Mouse (Mus musculus) hindbrain, embryonic 14.5 days (tissue): ENCODE data around the gene Igf2. TPM values are rescaled to one million over a fixed set of nuclear protein-coding genes. Genes with fewer than 3 reads are reported as not detected.

Experiments used
- ATAC-seq: fragments of 200-750 bp; cut with Nextera tagmentation; 2 replicates; pipeline ENCODE4 v1.8.0; 2017; ENCODE audit warnings: moderate number of reproducible peaks, mild to moderate bottlenecking, moderate TSS enrichment, moderate library complexity; ENCODE audit not compliant: low FRiP score
- DNase-seq: peaks from one replicate; pipeline ENCODE4 v3.0.0-alpha.2; 2015; ENCODE audit warnings: low spot score
- H3K27ac ChIP-seq: fragments of 300-500 bp; sonication (generic); 2 replicates; pipeline ENCODE4 v1.5.1; 2014; ENCODE audit warnings: mild to moderate bottlenecking, moderate library complexity
- H3K27me3 ChIP-seq: fragments of 300-500 bp; sonication (generic); 2 replicates; pipeline ENCODE4 v1.6.1; 2014; ENCODE audit warnings: mild to moderate bottlenecking, low read length, mixed read lengths; ENCODE audit not compliant: control insufficient read depth, insufficient read depth
- H3K36me3 ChIP-seq: fragments of 300-500 bp; sonication (generic); replicated peaks from 2 replicates; pipeline ENCODE4 v1.6.1; 2014; ENCODE audit not compliant: control insufficient read depth, insufficient read depth
- H3K4me1 ChIP-seq: fragments of 300-500 bp; sonication (generic); replicated peaks from 2 replicates; pipeline ENCODE4 v1.6.1; 2014; ENCODE audit warnings: antibody characterized with exemption, low read length, mixed read lengths; ENCODE audit not compliant: control insufficient read depth, insufficient read depth
- H3K4me2 ChIP-seq: fragments of 300-500 bp; sonication (generic); replicated peaks from 2 replicates; pipeline ENCODE4 v1.6.1; 2014; ENCODE audit warnings: mild to moderate bottlenecking, moderate library complexity
- H3K4me3 ChIP-seq: fragments of 300-500 bp; sonication (generic); replicated peaks from 2 replicates; pipeline ENCODE4 v1.5.1; 2014; ENCODE audit warnings: mild to moderate bottlenecking, low read length
- H3K9ac ChIP-seq: fragments of 300-500 bp; sonication (generic); 2 replicates; pipeline ENCODE4 v1.6.1; 2014
- H3K9me3 ChIP-seq: fragments of 300-500 bp; sonication (generic); 2 replicates; pipeline ENCODE4 v1.6.1; 2016; ENCODE audit warnings: low read length; ENCODE audit not compliant: control insufficient read depth
- WGBS: fragments of 180-500 bp; shearing (Covaris S2); extraction: QIAGEN DNeasy Blood & Tissue Kit; methylation state at CpG from one replicate; pipeline ENCODE4 v1.1.7; 2014; 5-methylcytosine and 5-hydroxymethylcytosine counted together
- polyA plus RNA-seq: library from polyadenylated mRNA; unstranded; fragments of >200 nt; fragmentation: Nextera tagmentation; extraction: Ambion mirVana; gene quantifications from 2 replicates; pipeline ENCODE4 v1.2.1, GENCODE M21; 2014

Gene Igf2
- polyA plus RNA-seq, 1 experiment from 2014 or later, result 194 TPM

- DNase-seq (no peak), ATAC-seq (no peak)
- Histone ChIP-seq H3K27ac (no peak within 1 kb of the TSS), H3K9ac (no peak within 1 kb of the TSS), H3K4me1 (no peaks in the 10 kb centered on the region), H3K36me3 (no peaks in the 10 kb centered on the region), H3K4me3 (no peak within 1 kb of the TSS), H3K27me3 (peaks cover 23% of the 10 kb centered on the region), H3K9me3 (peaks cover 8% of the 10 kb centered on the region; the same call in 1 of the 2 replicates), H3K4me2 (no peak within 1 kb of the TSS)
- WGBS, result 84% methylated on average over 23 of the region's 23 CpGs
These were observed 3.4 kb upstream of the Igf2 start, which contains the start of gene Gm49394 for GRCm38 (mm10) chr7:142669751-142670625. TSS of gene Gm49394 (minus strand) at chr7:142669942.

GRCm38 (mm10) chr7:142668328-142668727 is 1.7 kb upstream of the Igf2 start:
- H3K27me3 ChIP-seq, result peaks cover 39% of the 10 kb centered on the region
- peaks cover 8% of the 10 kb centered on the region; the same call in 1 of the 2 replicates for H3K9me3 ChIP-seq
- DNase-seq, result no peak
- no peak overlapping the region for H3K4me3 ChIP-seq
- WGBS, result 79% methylated on average over 1 of the region's 1 CpGs
- H3K9ac ChIP-seq, result no peak overlapping the region
- ATAC-seq, result no peak
- H3K36me3 ChIP-seq, result no peaks in the 10 kb centered on the region
- H3K27ac ChIP-seq, result no peak overlapping the region
- H3K4me2 ChIP-seq, result no peak overlapping the region
- H3K4me1 ChIP-seq, result no peaks in the 10 kb centered on the region

- Histone ChIP-seq H3K27ac (no peak overlapping the region), H3K9me3 (peaks cover 8% of the 10 kb centered on the region; the same call in 1 of the 2 replicates), H3K36me3 (no peaks in the 10 kb centered on the region), H3K4me3 (no peak overlapping the region), H3K27me3 (peaks cover 47% of the 10 kb centered on the region), H3K4me2 (no peak overlapping the region), H3K9ac (no peak overlapping the region), H3K4me1 (no peaks in the 10 kb centered on the region)
- DNase-seq, result no peak
- WGBS, result 96% methylated on average over 18 of the region's 18 CpGs
- ATAC-seq, result no peak
These were observed 905 bp upstream of the Igf2 start for GRCm38 (mm10) chr7:142667521-142667920.

- Histone ChIP-seq H3K27me3 (peaks cover 61% of the 10 kb centered on the region), H3K36me3 (no peaks in the 10 kb centered on the region), H3K4me1 (no peaks in the 10 kb centered on the region), H3K9ac (no peak overlapping the region), H3K27ac (no peak overlapping the region), H3K4me3 (no peak overlapping the region), H3K4me2 (no peak overlapping the region), H3K9me3 (peaks cover 8% of the 10 kb centered on the region; the same call in 1 of the 2 replicates)
- 63% methylated on average over 4 of the region's 4 CpGs for WGBS
- no peak for DNase-seq
- no peak for ATAC-seq
These were observed 507 bp downstream of the Igf2 start for GRCm38 (mm10) chr7:142666109-142666508.

GRCm38 (mm10) chr7:142665364-142665763 is 1.3 kb downstream of the Igf2 start:
- DNase-seq (no peak), ATAC-seq (no peak)
- Histone ChIP-seq H3K9me3 (peaks cover 7% of the 10 kb centered on the region; the same call in 1 of the 2 replicates), H3K27ac (no peak overlapping the region), H3K27me3 (peaks cover 69% of the 10 kb centered on the region), H3K36me3 (no peaks in the 10 kb centered on the region), H3K4me3 (no peak overlapping the region), H3K9ac (no peak overlapping the region), H3K4me2 (no peak overlapping the region), H3K4me1 (no peaks in the 10 kb centered on the region)
- WGBS, result 49% methylated on average over 5 of the region's 5 CpGs

GRCm38 (mm10) chr7:142664465-142665029 is 2.1 kb downstream of the Igf2 start:
- Histone ChIP-seq H3K9ac (no peak overlapping the region), H3K36me3 (no peaks in the 10 kb centered on the region), H3K4me2 (no peak overlapping the region; the same call in 1 of the 2 replicates), H3K27ac (no peak overlapping the region), H3K9me3 (no peaks in the 10 kb centered on the region), H3K4me3 (no peak overlapping the region), H3K4me1 (0 out of 2 replicates have a peak, but pooled peaks cover 2% of the 10 kb centered on the region), H3K27me3 (peaks cover 77% of the 10 kb centered on the region)
- no peak for DNase-seq
- WGBS, result 2% methylated on average over 9 of the region's 9 CpGs
- ATAC-seq, result no peak

- ATAC-seq, result no peak
- Histone ChIP-seq H3K36me3 (no peaks in the 10 kb centered on the region), H3K9me3 (no peaks in the 10 kb centered on the region), H3K4me2 (peak overlapping the region; percentile 12), H3K27ac (no peak overlapping the region), H3K27me3 (peaks cover 81% of the 10 kb centered on the region), H3K4me1 (0 out of 2 replicates have a peak, but pooled peaks cover 5% of the 10 kb centered on the region), H3K9ac (no peak overlapping the region), H3K4me3 (peak overlapping the region; percentile 12; the same call in 1 of the 2 replicates)
- no peak for DNase-seq
- 1% methylated on average over 50 of the region's 53 CpGs for WGBS
These were observed 2.6 kb downstream of the Igf2 start for GRCm38 (mm10) chr7:142663931-142664421.

GRCm38 (mm10) chr7:142663151-142663550 is 3.5 kb downstream of the Igf2 start:
- no peak overlapping the region for H3K9ac ChIP-seq
- no peaks in the 10 kb centered on the region for H3K9me3 ChIP-seq
- WGBS, result 9% methylated on average over 5 of the region's 5 CpGs
- H3K27me3 ChIP-seq, result peaks cover 89% of the 10 kb centered on the region
- no peak overlapping the region for H3K4me2 ChIP-seq
- no peak for ATAC-seq
- no peak overlapping the region for H3K27ac ChIP-seq
- no peak for DNase-seq
- H3K4me3 ChIP-seq, result no peak overlapping the region
- peaks cover 5% of the 10 kb centered on the region; the same call in 1 of the 2 replicates for H3K4me1 ChIP-seq
- H3K36me3 ChIP-seq, result no peaks in the 10 kb centered on the region

GRCm38 (mm10) chr7:142661811-142662210 is 4.8 kb downstream of the Igf2 start:
- Histone ChIP-seq H3K4me1 (peaks cover 5% of the 10 kb centered on the region; the same call in 1 of the 2 replicates), H3K9me3 (no peaks in the 10 kb centered on the region), H3K9ac (no peak overlapping the region), H3K36me3 (no peaks in the 10 kb centered on the region), H3K27me3 (peaks cover 98% of the 10 kb centered on the region), H3K27ac (no peak overlapping the region), H3K4me3 (no peak overlapping the region), H3K4me2 (no peak overlapping the region)
- no peak for ATAC-seq
- DNase-seq, result no peak
